Mouse (Mus musculus) heart, embryonic 15.5 days (tissue): ENCODE results near the gene Ifitm5. TPM values are rescaled to one million over a fixed set of nuclear protein-coding genes. Genes with fewer than 3 reads are reported as not detected.
"Not testable (repeated sequence)": the region's sequence is repeated elsewhere in the genome, so short reads cannot be mapped to it uniquely, and the experiment has no call there.

ENCODE experiments used
- ATAC-seq: fragments of 200-750 bp; cut with Nextera tagmentation; replicated peaks from 2 replicates; pipeline ENCODE4 v1.8.0; 2017; ENCODE audit warnings: low read depth, moderate TSS enrichment; ENCODE audit not compliant: insufficient number of reproducible peaks, insufficient read depth, low FRiP score
- H3K27ac ChIP-seq: fragments of 300-500 bp; sonication (generic); 2 replicates; pipeline ENCODE4 v1.5.1; 2015; ENCODE audit warnings: mild to moderate bottlenecking, inconsistent platforms
- H3K27me3 ChIP-seq: fragments of 300-500 bp; sonication (generic); 2 replicates; pipeline ENCODE4 v1.6.1; 2015; ENCODE audit warnings: inconsistent platforms
- H3K36me3 ChIP-seq: fragments of 300-500 bp; sonication (generic); 2 replicates; pipeline ENCODE4 v1.6.1; 2015; ENCODE audit warnings: mild to moderate bottlenecking, inconsistent platforms
- H3K4me1 ChIP-seq: fragments of 300-500 bp; sonication (generic); replicated peaks from 2 replicates; pipeline ENCODE4 v1.6.1; 2015; ENCODE audit warnings: inconsistent platforms
- H3K4me2 ChIP-seq: fragments of 300-500 bp; sonication (generic); 2 replicates; pipeline ENCODE4 v1.6.1; 2015; ENCODE audit warnings: inconsistent platforms, mild to moderate bottlenecking, moderate library complexity
- H3K4me3 ChIP-seq: fragments of 300-500 bp; sonication (generic); 2 replicates; pipeline ENCODE4 v1.5.1; 2015; ENCODE audit warnings: mild to moderate bottlenecking, inconsistent platforms
- H3K9ac ChIP-seq: fragments of 300-500 bp; sonication (generic); 2 replicates; pipeline ENCODE4 v1.6.1; 2015; ENCODE audit warnings: mild to moderate bottlenecking, inconsistent platforms
- H3K9me3 ChIP-seq: fragments of 300-500 bp; sonication (generic); replicated peaks from 2 replicates; pipeline ENCODE4 v1.6.1; 2016; ENCODE audit warnings: inconsistent platforms
- WGBS: fragments of 180-500 bp; shearing (Covaris S2); methylation state at CpG from one replicate; pipeline ENCODE4 v1.1.7; 2015; ENCODE audit warnings: mixed read lengths; 5-methylcytosine and 5-hydroxymethylcytosine counted together
- polyA plus RNA-seq: library from polyadenylated mRNA; unstranded; fragments of >200 nt; fragmentation: Nextera tagmentation; extraction: Ambion mirVana; gene quantifications from 2 replicates; pipeline ENCODE4 v1.2.1, GENCODE M21; 2015

The Ifitm5 gene
- polyA plus RNA-seq, 1 experiment from 2014 or later: 1.6 TPM

- not testable (repeated sequence) for H3K4me2 ChIP-seq, H3K9ac ChIP-seq, H3K4me1 ChIP-seq, H3K36me3 ChIP-seq, H3K27ac ChIP-seq, ATAC-seq, H3K9me3 ChIP-seq, H3K4me3 ChIP-seq, H3K27me3 ChIP-seq
- WGBS: 85% methylated on average over 9 of the region's 9 CpGs
Observed at GRCm38 (mm10) chr7:140976720-140977119, 26.6 kb upstream of the Ifitm5 start.

GRCm38 (mm10) chr7:140975465-140975864, 25.4 kb upstream of the Ifitm5 start:
- WGBS: 36% methylated on average over 3 of the region's 3 CpGs
- no peak overlapping the region for H3K4me2 ChIP-seq

DNA sequence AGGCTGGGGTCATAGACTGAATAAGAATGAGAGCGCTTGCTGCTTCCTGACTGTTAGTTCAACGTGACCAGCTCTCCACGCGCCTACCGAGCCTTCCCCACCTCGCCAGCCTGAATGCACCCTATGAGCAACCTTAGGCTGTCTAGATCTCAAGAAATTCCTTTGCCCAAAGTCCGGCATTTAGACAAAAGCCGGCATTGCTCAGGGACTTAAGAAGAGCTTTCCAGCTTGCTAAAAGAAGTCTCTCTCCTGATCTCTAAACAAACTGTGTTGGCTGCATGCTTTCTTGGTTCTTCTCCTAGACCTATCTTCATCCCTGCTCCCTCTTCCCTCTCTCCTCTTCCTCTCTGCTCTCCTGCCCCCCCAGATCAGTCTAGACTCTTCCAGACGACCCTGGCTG, 24.8 kb upstream of the Ifitm5 start:
- Histone ChIP-seq H3K4me1 (peaks cover 7% of the 10 kb centered on the region; the same call in 1 of the 2 replicates), H3K4me3 (no peak overlapping the region), H3K27ac (no peak overlapping the region), H3K4me2 (no peak overlapping the region), H3K36me3 (no peaks in the 10 kb centered on the region), H3K9ac (no peak overlapping the region), H3K9me3 (no peaks in the 10 kb centered on the region), H3K27me3 (peaks cover 8% of the 10 kb centered on the region)
- ATAC-seq: no peak
- 9% methylated on average over 9 of the region's 9 CpGs for WGBS

More at GRCm38 (mm10) chr7:140975465-140975864, 25.4 kb upstream of the Ifitm5 start:
- ATAC-seq: no peak
- peaks cover 8% of the 10 kb centered on the region for H3K27me3 ChIP-seq
- no peaks in the 10 kb centered on the region for H3K9me3 ChIP-seq
- H3K36me3 ChIP-seq: no peaks in the 10 kb centered on the region
- no peak overlapping the region for H3K9ac ChIP-seq
- peaks cover 7% of the 10 kb centered on the region; the same call in 1 of the 2 replicates for H3K4me1 ChIP-seq
- H3K4me3 ChIP-seq: no peak overlapping the region
- H3K27ac ChIP-seq: no peak overlapping the region

DNA sequence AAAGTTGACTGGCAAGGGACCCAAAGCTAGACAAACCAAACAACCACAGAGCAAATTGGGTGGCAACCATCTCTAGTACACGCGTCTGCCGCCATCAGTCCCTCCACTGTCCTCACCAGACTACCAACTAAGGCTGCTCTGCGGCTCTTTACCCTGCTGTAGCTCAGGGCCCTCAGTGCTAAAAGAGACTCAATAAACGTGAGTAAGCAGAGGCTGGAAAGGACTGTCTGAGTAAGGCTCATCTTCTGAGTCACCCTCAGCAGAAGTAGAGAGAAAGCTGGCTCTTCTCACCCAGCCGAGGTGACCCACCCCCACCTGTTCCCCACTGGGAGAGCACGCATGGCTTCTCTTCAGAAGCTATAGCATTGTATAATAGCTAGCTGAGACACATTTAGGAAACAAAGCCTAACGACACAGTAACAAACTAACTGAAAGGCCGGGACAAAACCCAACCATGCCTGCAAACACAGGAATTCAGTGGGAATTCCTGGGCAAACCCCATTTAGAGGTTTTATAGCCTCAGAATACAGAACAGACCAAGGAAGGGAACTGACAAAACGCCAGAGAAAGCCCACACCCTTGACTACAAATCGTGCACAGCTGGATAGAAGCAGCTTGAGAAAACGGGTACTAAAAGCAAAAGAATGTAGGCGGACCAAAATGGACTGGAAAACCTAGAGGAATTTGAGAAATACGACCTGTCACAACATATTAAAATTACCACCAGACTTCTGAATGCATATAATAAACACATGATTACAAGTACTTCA, 23.5 kb upstream of the Ifitm5 start:
- Histone ChIP-seq H3K27ac (no peak overlapping the region), H3K4me2 (no peak overlapping the region), H3K27me3 (peaks cover 12% of the 10 kb centered on the region), H3K36me3 (no peaks in the 10 kb centered on the region), H3K4me1 (peaks cover 7% of the 10 kb centered on the region; the same call in 1 of the 2 replicates), H3K4me3 (no peak overlapping the region), H3K9ac (no peak overlapping the region), H3K9me3 (no peaks in the 10 kb centered on the region)
- 45% methylated on average over 14 of the region's 14 CpGs for WGBS
- no peak for ATAC-seq

- ATAC-seq: 0 out of 2 replicates have a peak, but pooled peaks have one; percentile 44
- H3K4me2 ChIP-seq: no peak overlapping the region
- peaks cover 20% of the 10 kb centered on the region for H3K27me3 ChIP-seq
- peaks cover 7% of the 10 kb centered on the region; the same call in 1 of the 2 replicates for H3K4me1 ChIP-seq
- 53% methylated on average over 8 of the region's 8 CpGs for WGBS
- H3K9ac ChIP-seq: no peak overlapping the region
- peak overlapping the region; percentile 73 for H3K27ac ChIP-seq
- H3K36me3 ChIP-seq: no peaks in the 10 kb centered on the region
- no peak overlapping the region for H3K4me3 ChIP-seq
- H3K9me3 ChIP-seq: no peaks in the 10 kb centered on the region
Observed at GRCm38 (mm10) chr7:140971479-140972171, 21.5 kb upstream of the Ifitm5 start.

DNA sequence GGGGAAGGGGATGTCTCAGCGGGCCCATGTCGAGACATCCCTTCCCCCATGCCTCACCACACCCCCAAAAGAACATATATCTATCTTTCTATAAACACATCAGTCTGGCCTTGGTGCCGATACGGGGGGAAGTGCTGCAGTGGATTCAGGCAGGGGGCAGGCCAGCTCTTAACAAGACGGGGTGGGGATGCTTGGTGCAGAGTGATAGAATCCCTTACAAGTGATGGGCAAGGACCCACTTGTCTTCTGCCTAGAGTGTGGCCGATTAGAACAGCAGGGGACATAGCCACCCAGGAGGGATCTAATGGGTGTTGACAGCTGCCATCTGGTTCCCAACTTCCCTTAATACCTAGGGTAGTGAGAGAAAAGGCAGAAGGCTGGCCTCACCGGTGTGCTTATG, 20.8 kb upstream of the Ifitm5 start:
- H3K9me3 ChIP-seq: no peaks in the 10 kb centered on the region
- peaks cover 20% of the 10 kb centered on the region for H3K27me3 ChIP-seq
- peaks cover 7% of the 10 kb centered on the region; the same call in 1 of the 2 replicates for H3K4me1 ChIP-seq
- ATAC-seq: no peak
- no peak overlapping the region for H3K4me3 ChIP-seq
- H3K36me3 ChIP-seq: no peaks in the 10 kb centered on the region
- no peak overlapping the region for H3K9ac ChIP-seq
- no peak overlapping the region for H3K4me2 ChIP-seq
- 16% methylated on average over 7 of the region's 7 CpGs for whole genome bisulfite sequencing
- peak overlapping the region; percentile 73 for H3K27ac ChIP-seq

DNA sequence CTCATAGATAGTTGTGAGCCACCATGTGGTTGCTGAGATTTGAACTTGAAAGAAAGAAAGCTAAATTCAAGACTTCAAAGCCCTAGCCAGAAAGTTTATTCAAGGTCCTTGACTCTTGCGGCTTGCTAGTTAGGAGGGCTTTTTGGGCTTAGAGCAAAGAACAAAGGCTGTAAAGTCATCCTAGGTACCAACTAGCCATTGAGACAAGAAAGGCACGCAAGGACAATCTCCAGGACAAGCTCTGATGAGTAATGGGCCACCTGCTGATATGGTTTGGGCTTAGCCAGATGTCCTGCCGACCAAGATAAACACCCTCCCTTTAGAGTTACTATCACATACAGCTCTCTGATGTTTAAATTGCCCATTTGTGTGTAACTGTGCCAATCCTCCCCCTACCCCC, 18.6 kb upstream of the Ifitm5 start:
- H3K9me3 ChIP-seq, H3K27ac ChIP-seq, H3K4me3 ChIP-seq, ATAC-seq, H3K4me1 ChIP-seq, H3K36me3 ChIP-seq, H3K9ac ChIP-seq, H3K4me2 ChIP-seq: not testable (repeated sequence)
- peaks cover 15% of the 10 kb centered on the region for H3K27me3 ChIP-seq
- 17% methylated on average over 3 of the region's 3 CpGs for WGBS

DNA sequence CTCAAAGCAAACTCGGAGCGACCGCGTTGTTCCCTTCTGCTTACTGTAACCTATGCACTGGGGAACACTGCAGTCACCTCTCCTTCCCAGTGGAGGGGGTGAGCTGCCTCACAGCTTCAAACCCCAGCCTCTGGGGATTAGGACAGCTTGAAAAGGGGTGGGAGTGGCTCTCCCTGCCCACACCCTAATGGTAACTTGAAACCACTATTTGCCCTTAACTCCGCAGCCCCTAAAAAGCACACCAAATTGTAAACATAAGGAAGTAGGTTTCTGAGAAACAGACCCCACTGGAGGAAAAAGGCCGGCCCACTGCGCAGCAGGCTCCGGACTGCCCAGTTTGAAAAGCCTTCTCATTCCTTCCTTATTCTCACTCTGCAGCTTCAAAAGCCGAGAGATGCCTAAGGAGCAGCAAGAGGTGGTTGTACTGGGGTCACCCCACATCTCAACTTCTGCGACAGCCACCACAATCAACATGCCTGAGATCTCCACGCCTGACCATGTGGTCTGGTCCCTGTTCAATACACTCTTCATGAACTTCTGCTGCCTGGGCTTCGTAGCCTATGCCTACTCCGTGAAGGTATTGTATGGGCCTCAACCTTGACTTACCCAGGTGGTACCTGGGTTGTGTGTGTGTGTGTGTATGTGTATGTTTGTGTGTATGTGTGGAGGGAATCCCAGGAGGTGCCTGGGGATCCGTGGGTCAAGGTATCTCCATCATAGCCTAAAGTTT, 17.9 kb upstream of the Ifitm5 start:
- ATAC-seq: no peak
- Histone ChIP-seq H3K27me3 (peaks cover 12% of the 10 kb centered on the region), H3K9ac (no peak overlapping the region)

GRCm38 (mm10) chr7:140966921-140967320, 16.8 kb upstream of the Ifitm5 start, which contains the start of gene Ifitm1:
Gene Ifitm1, plus strand, starts transcription at chr7:140967221.
- Histone ChIP-seq H3K36me3 (no peaks in the 10 kb centered on the region), H3K4me2 (no peak within 1 kb of the TSS), H3K27ac (no peak within 1 kb of the TSS), H3K4me3 (no peak within 1 kb of the TSS), H3K27me3 (peaks cover 12% of the 10 kb centered on the region), H3K4me1 (peaks cover 7% of the 10 kb centered on the region; the same call in 1 of the 2 replicates), H3K9ac (no peak within 1 kb of the TSS), H3K9me3 (no peaks in the 10 kb centered on the region)
- 83% methylated on average over 4 of the region's 4 CpGs for WGBS
- no peak for ATAC-seq

More for the DNA sequence above, 17.9 kb upstream of the Ifitm5 start:
- Histone ChIP-seq H3K9me3 (no peaks in the 10 kb centered on the region), H3K4me1 (peaks cover 7% of the 10 kb centered on the region; the same call in 1 of the 2 replicates), H3K4me2 (no peak overlapping the region), H3K4me3 (no peak overlapping the region), H3K27ac (no peak overlapping the region), H3K36me3 (no peaks in the 10 kb centered on the region)
- 14% methylated on average over 14 of the region's 14 CpGs for WGBS

- WGBS: 67% methylated on average over 2 of the region's 2 CpGs
- no peak for ATAC-seq
Observed at GRCm38 (mm10) chr7:140962733-140963132, 12.6 kb upstream of the Ifitm5 start.

GRCm38 (mm10) chr7:140961416-140961815, 11.3 kb upstream of the Ifitm5 start:
- Histone ChIP-seq H3K4me1 (peaks cover 5% of the 10 kb centered on the region), H3K36me3 (no peaks in the 10 kb centered on the region), H3K4me2 (no peak overlapping the region), H3K27ac (no peak overlapping the region), H3K27me3 (peaks cover 7% of the 10 kb centered on the region), H3K9ac (no peak overlapping the region), H3K4me3 (no peak overlapping the region), H3K9me3 (no peaks in the 10 kb centered on the region)
- ATAC-seq: no peak
- 71% methylated on average over 2 of the region's 2 CpGs for WGBS

More at GRCm38 (mm10) chr7:140962733-140963132, 12.6 kb upstream of the Ifitm5 start:
- H3K27me3 ChIP-seq: peaks cover 14% of the 10 kb centered on the region
- H3K4me1 ChIP-seq: no peaks in the 10 kb centered on the region
- H3K4me2 ChIP-seq: no peak overlapping the region
- H3K9ac ChIP-seq: no peak overlapping the region
- no peaks in the 10 kb centered on the region for H3K36me3 ChIP-seq
- H3K4me3 ChIP-seq: no peak overlapping the region
- no peaks in the 10 kb centered on the region for H3K9me3 ChIP-seq
- no peak overlapping the region for H3K27ac ChIP-seq
